Mouse (Mus musculus) gastrocnemius, postnatal 14 days (tissue): ENCODE results near the gene Ybx2. TPM values are rescaled to one million over a fixed set of nuclear protein-coding genes. Genes with fewer than 3 reads are reported as not detected.
"Not testable (repeated sequence)": the region's sequence is repeated elsewhere in the genome, so short reads cannot be mapped to it uniquely, and the experiment has no call there.

Experiments used
- DNase-seq: peaks from one replicate; pipeline ENCODE4 v3.0.0; 2021; ENCODE audit warnings: mixed read lengths
- intact Hi-C: fragments of 180-260 bp; cut with DNase I; formaldehyde crosslinking; loops from one replicate; pipeline ENCODE4 v1.15.1; 2025; ENCODE audit warnings: low total_unique reads
- total RNA-seq, 2 experiments: library from RNA; stranded (reverse); gene quantifications; 2 replicates each; pipeline ENCODE4 v1.2.3; 2021

The Ybx2 gene
- total RNA-seq, 2 experiments from 2014 or later: 2.1 to 4.3 TPM

- intact Hi-C loops: no loop called here
- peak; percentile 93 for DNase-seq
These were observed 21.8 kb upstream of the Ybx2 start, which contains the start of gene Gps2 for GRCm38 (mm10) chr11:69913554-69914371. Gps2 (plus strand) TSS chr11:69913888.

- DNase-seq: no peak
- intact Hi-C loops: no loop called here
These were observed 21.2 kb upstream of the Ybx2 start for GRCm38 (mm10) chr11:69914372-69914764.

GRCm38 (mm10) chr11:69914917-69915430 lies 20.6 kb upstream of the Ybx2 start:
- no peak for DNase-seq
- intact Hi-C loops: no loop called here

GRCm38 (mm10) chr11:69915667-69916627 lies 19.6 kb upstream of the Ybx2 start:
- intact Hi-C loops: no loop called here

GRCm38 (mm10) chr11:69916652-69917378 lies 18.8 kb upstream of the Ybx2 start:
- DNase-seq, intact Hi-C loops: not testable (repeated sequence)

More at GRCm38 (mm10) chr11:69915667-69916627, 19.6 kb upstream of the Ybx2 start:
- no peak for DNase-seq

GRCm38 (mm10) chr11:69917379-69917948 lies 18.1 kb upstream of the Ybx2 start:
- intact Hi-C loops: no loop called here
- DNase-seq: no peak

- no peak for DNase-seq
- intact Hi-C loops: no loop called here
These were observed 17.5 kb upstream of the Ybx2 start for GRCm38 (mm10) chr11:69918118-69918517.

- DNase-seq: no peak
- intact Hi-C loops: no loop called here
These were observed 16.5 kb upstream of the Ybx2 start for GRCm38 (mm10) chr11:69919053-69919452.

- intact Hi-C loops: no loop called here
- peak; percentile 86 for DNase-seq
These were observed 15.8 kb upstream of the Ybx2 start for GRCm38 (mm10) chr11:69919661-69920265.

- intact Hi-C loops: no loop called here
- DNase-seq: peak; percentile 69
These were observed 15.1 kb upstream of the Ybx2 start for GRCm38 (mm10) chr11:69920266-69921031.

GRCm38 (mm10) chr11:69921114-69922011 lies 14.2 kb upstream of the Ybx2 start, which contains the start of gene Eif5a:
Eif5a (minus strand) TSS chr11:69921958.
- intact Hi-C loops: no loop called here

GRCm38 (mm10) chr11:69922012-69922756 lies 13.4 kb upstream of the Ybx2 start:
- intact Hi-C loops: no loop called here
- no peak for DNase-seq

More at GRCm38 (mm10) chr11:69921114-69922011, 14.2 kb upstream of the Ybx2 start, which contains the start of gene Eif5a:
- peak; percentile 100 for DNase-seq

GRCm38 (mm10) chr11:69922796-69923195 lies 12.8 kb upstream of the Ybx2 start:
- DNase-seq: no peak

GRCm38 (mm10) chr11:69927501-69927900 lies 8.1 kb upstream of the Ybx2 start:
- DNase-seq: no peak
- intact Hi-C loops: no loop called here

More at GRCm38 (mm10) chr11:69922796-69923195, 12.8 kb upstream of the Ybx2 start:
- intact Hi-C loops: no loop called here

- no peak for DNase-seq
- intact Hi-C loops: loop anchor here (10.0 kb wide), 1 partner anchor 75 kb away; the partner anchor contains the start of gene Dvl2
These were observed 5.9 kb upstream of the Ybx2 start for GRCm38 (mm10) chr11:69929712-69930111.

- not testable (repeated sequence) for DNase-seq
- intact Hi-C loops: loop anchor here (10.0 kb wide), 1 partner anchor 75 kb away; the partner anchor contains the start of gene Dvl2
These were observed 5.4 kb upstream of the Ybx2 start for GRCm38 (mm10) chr11:69930176-69930575.
